Mouse (Mus musculus) retina, adult 2 months (tissue): Measurements from ENCODE around the gene Grk1.

Source experiments
- DNase-seq: peaks from one replicate; pipeline ENCODE4 v3.0.0-alpha.2; 2012; ENCODE audit warnings: low read depth, low spot score

The Grk1 gene

DNA sequence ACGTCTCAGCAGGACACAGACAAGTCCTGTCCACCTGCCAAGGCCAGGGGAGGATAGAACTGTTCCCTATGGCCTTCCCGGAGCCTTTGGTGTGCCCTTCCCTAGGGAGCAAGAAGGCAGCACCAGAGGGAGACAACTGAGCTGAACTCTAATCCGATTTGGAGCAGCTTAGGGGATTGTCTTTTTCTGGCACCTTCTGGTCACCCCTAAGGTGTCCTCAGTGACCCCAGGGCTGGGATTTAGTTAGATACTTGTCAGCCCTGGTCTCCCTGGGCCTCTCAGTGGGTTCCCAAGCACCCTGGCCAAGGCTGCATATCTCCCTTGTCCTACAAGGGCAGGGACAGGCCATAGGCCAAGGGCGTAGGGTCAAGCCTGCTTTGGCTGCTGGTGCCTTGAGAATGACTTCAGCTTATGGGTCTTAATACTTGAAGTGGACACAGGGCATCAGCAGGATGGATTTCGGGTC lies at the start of gene Grk1:
TSS of gene Grk1 (plus strand) at position 416 of the 466 bp plus-strand sequence.
- peak; percentile 98 for DNase-seq

DNA sequence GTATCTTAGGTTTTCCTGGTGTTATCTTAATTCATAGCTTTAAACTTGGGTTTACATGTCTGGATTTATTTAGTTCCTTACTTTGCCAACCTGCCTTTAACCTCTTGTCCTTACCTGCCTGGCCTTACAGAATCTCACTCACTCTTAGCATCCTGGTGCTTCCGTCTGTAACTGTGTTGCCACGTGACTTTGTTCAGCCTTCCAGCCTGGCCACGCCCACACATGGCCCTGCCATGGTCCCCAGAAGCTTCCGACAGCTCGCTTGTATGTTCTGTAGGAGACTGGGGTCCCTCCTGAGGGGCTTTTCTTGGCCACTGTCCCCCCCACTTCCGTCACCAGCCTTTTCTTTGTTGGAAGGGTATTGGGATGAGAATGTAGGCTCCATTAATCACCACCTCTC lies 48.7 kb upstream of the Grk1 start:
- no peak for DNase-seq

DNA sequence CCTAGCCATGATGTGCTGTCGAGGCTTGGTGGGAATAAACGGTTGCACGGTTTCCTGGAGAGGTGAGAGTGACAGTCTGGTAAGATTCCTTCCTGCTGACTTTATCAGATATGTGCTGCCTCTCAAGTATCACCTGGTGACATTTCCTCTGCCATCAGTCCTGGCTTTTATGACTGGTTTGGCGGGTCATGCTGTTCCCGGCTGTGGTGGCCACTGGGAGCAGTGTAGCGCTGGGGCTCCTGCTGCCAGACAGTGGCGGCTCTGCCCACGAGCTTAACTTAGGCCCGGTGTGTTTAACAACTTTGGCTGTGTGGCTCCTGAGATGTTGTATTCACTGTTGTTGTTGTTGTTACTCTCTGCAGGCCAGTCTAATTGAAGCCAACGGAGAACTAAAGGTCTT lies 48.2 kb upstream of the Grk1 start:
- DNase-seq = no peak

DNA sequence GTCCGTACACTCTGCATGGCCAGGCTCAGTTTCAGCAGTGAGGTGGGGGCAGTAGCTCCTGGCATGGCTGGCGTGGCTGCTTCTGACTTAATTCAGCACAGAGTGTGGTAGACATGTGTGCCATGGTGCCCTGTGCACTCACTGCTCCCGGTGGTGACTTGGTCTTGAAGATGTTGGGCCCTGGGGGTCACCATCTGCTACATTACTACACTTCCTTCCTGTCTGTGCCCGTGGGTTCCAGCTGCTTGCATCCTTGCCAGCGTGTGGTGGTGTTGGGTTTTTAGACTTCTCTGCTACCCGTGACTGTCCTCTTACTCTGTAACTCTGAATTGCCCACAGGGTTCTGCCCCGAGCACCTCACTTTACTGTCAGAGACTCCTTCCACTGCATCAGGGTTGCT lies 44.7 kb upstream of the Grk1 start:
- DNase-seq = no peak

DNA sequence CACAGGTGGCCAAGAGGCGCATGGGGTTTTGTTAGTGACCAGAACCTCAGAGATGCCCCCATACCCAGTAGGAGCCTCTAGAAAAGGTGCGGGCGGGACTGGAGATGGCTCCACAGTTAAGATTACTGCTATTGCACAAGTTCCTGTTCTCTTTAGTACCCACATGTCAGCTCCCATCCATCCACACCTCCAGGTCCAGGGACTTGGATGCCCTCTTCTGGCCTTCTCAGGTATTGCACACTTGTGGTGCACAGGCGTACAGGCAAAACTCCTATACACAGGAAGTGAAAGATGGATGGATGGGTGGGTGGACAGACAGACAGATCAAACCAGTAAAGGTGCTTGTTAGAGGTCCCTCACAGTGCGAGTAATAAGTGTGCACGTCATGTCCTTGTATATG lies 43.0 kb upstream of the Grk1 start:
- no peak for DNase-seq

DNA sequence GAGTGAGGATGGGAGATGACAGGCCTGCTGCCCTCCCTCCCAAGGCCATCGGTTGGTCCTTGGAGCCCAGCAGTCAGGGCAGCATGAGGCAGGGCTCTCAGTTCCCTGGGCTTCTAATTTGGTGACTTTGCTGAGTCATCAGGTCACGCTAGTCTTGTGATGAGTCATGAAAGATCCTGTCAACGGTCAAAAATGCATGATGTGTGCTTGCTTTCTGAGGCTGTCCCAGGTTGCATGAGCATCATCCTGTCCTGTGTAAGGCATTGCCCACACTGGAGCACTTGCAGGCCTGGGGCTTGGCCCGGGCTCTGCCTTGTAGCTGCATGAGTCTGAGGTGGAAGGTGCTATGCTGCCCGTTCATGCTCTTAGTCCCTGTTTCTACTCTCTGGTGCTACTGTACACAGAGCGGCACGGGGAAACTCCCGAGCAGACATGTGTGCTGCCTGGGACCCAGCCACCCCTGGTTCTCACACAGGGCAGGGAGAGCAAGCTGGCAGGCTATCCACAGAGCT lies 31.7 kb upstream of the Grk1 start:
- no peak for DNase-seq

DNA sequence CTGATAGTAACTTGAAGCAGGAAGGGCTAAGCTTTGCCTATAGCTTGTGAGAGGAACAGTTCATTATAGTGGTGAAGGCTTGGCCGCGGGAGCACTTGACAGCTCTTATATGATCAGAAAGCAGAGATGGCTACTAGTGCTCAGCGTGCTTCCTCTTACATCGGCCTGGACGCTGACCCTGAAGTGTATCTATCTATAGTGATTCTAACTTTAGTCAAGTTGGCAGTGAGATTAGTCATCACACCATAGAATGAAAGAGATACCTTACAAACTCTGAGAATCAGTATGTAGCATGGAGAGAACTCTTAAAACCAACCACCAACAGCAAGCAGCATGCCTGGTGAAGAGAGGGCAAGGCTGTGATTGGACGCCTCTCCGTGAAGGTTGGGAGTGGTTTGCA lies 23.3 kb upstream of the Grk1 start:
- DNase-seq = no peak

DNA sequence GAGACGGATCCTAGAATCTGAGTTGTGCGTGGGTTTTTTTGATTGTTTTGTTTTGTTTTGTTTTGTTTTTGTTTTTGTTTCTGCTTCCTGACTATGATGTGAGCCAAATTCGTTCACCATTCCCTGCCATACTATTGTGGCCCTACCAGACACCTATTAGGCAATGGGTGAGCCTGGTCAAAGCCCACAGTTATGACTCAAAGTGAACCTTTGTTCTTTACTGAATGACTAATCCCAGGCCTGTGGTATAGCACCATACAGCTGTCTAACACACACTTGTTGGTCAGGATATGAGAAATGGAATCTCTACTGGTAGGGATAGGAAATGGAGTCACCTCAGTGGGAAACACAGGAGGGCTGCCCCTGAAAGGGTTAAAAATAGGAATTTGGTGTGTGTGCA lies 22.3 kb upstream of the Grk1 start:
- DNase-seq = no peak

DNA sequence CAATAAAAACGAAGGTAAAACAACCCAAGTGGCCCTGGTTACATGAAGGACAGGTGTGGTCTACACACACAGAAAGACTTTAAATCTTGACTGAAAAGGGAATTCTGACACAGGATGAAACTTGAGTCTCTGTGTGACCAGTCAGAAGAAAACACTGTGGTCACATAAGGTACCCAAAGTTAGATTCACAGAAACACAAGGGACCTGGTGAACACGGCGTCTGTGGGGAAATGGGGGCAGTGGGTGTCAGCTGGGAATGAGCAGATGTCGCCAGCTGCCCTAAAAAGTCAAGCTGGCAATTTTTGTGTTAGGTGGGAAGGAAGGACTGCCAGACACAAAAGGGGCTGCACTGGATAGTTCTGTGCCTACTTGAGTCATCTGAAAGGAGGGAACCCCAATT lies 21.9 kb upstream of the Grk1 start:
- DNase-seq = no peak

DNA sequence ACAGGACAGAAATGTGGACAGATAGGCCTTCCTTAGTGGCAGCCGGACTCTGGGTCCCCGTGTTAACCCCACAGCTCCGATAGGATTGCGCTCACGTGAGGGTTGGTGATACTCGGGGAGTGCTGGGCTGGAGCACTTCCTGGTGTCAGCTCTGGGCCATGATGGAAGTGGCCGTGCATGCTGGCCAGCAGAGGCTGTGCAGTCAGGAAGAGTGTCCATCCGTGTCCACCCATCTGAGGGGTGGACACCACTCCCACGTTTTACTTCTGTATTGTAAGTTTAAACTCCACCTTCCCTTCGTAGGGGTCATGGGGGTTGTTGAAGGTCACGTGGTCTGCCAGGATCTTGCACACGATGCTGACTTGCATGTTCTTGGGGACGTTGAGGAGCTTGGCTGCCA lies 18.5 kb upstream of the Grk1 start:
- no peak for DNase-seq

DNA sequence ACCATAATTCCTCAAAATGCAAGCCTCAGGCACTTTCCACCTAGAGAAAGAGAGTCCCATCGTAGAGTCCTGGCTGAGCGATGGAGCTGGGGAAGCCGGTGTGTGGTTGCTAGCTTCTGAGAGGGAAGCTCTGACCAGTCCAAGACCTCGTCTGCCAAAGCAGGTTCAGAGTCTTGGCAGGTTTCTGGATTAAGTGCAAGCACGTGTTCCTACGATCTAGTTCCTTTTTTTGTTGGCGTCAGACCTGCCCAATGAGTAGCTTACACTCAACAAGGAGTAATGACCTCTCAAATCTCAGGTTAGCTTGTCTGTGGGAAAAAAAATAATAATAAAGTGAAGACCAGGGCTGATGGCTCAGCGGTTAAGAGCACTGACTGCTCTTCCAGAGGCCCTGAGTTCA lies 17.2 kb upstream of the Grk1 start:
- DNase-seq = no peak

DNA sequence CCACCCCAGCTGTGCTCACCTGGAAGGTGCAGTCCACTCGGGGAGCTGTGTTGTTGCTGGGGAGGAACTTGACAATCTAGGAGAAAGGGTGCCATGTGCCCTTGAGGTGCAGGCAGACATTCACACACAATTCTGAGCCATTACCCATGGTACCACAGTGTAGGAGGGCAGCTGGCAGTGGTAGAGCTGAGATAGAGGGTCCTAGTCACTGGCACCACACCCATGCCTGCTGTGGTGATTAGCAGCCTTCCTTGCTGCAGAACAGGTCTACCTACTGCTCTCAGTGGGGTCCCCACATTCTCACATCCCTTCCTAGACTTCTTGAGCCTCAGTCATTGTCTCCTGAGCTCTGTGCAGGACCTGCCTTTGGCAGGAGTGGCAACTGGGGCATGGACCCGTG lies 16.1 kb upstream of the Grk1 start:
- DNase-seq = no peak

DNA sequence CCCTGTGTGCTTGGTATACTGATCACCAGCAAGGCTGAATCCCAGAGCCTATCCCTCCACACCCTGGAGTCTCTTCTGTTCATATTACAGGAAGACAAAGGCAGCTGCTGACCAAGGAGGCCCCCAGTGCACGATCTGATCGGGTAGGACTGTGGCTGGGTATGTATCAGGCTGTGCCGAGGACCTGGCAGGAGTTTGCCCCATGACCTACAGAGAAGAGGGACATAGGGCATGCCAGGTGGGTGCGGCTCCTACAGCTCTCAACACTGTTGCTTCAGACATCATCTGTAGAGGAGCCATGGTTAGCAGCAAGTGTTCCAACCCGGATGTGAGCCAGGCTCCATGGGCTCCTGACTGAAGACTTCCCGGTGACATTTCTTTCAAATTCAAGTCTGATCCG lies 11.0 kb upstream of the Grk1 start:
- DNase-seq = no peak

DNA sequence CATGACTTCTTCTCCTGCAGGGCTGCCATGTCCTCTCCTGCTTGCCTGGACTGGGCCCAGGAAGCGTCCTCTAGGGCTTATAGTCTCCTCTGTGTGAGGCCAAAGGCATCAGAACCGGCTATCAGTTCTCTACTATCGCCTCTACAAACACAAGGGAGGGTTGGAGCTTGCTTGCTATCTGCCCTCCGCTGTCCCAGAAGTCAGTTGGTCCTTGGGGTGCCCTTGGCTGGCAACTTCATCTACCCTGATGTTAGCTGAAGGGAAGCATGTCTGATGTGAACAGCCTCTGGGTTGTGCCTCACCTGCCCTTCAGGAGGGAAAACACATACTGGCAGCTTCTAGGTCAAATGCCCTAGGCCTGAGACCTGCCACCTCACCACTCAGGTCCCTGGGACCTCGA lies 8.2 kb upstream of the Grk1 start, which contains the start of gene Atp4b:
TSS of gene Atp4b (minus strand) at position 101 of the 400 bp plus-strand sequence.
- no peak for DNase-seq

DNA sequence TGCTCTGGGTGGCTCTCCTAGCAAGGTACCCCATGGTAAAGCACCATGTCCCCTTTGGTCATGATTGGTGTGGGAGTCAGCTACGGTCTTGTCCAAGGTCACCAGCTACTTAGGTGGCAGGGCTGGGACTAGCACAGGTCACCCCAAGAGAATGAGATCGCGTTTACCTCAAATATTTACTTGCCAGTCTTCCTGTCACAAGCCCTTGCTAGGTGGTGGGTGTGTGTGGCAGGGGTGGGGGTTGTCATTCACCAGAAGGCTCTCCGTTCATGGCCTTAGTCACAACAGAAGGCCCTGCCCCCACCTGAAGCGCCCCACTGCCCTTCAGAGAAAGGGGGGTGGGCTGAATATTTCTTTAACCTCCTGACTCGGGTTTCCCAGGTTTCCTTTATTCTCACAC lies 1.4 kb upstream of the Grk1 start:
- DNase-seq = no peak

DNA sequence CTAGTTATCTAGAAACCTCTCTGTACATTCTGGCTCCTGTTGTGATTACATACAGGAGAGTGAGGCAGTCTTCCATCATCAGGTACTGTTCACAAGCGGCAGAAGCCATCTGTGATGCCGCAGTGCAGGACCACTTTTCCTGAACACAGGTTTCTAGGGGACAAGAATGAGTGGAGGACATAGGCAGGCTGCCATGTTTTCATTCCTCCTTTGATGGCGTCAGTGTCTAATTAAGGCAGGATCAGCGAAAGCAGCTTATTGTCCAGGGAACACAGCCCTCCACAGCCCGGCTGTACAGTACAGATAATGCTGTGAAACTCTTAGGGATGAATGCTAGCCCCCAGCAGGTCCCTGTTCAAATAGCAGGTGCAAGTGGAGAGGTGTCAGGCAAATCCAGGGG lies 1.1 kb downstream of the Grk1 start:
- DNase-seq = peak; percentile 76

DNA sequence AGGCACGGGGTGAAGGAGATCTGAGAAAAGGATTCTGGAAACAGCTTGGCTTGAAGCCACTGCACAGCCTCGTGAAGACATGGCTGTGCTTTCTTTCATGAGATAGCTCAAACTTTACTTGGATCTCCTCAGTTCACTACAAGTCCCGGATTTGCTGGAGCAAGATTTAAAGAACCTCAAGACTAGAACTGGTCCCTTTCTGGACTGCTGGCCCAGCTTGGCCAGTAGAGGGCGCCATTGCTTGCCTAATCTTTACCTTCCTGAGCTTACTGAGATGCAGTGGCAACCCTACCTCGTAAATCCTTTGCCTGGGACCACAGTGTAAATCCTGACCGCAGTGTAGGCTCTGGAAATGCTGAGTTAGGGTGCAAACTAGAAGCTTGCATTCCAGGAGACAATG lies 6.7 kb downstream of the Grk1 start:
- peak; percentile 66 for DNase-seq

DNA sequence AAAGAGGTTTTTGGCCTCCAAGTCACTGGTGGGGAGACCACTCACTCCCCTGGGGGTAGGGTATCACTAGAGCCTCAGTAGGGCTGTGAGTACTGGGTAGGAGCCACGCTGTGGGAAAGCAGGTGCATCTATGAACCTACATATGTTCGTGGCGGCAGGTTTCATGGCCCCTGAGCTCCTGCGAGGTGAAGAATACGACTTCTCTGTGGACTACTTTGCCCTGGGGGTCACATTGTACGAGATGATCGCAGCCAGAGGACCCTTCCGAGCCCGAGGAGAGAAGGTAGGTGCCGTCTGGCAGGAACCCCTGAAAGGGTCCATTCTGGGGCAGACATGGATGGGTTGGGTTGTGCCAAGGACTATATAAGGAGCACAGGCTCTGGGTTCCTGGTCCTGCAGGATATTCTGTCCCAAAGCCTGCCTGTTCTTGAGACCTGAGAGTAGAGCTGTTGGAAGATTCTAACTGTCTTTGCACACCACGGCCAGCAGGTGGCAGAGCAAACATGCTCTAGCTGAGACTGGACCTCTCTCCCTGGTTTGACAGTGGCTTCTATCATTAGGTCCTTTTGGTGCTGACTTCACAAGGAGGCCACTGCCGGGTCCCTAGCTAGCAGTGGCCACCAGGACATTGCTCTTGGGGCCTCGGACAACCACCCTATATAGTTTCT lies 8.1 kb downstream of the Grk1 start:
- DNase-seq = no peak

DNA sequence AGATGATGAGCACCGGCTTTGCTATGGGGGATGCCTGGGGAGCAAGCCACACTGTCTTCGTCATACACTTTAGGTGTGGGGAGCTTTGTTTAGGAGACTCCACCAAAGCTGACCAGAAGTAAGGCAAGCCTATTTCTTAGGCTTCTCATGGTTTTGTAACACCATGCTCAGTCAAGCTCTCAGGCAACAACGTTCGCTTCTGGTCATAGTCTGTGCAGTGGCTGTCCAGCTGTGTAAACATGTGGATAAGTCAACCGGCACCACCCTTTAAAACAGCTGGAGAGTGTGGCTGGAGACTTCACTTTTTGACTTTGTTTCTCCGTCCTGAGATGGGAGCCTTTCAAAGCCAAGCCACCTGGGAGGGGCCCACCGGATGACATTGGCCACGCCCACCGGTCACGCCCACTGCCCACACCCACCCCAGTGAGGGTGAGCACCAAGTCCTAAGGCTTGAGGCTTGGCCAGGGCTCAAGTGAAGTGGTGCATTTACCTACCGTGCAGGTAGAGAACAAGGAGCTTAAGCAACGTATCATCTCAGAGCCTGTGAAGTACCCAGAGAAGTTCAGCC lies 9.0 kb downstream of the Grk1 start:
- DNase-seq = no peak

DNA sequence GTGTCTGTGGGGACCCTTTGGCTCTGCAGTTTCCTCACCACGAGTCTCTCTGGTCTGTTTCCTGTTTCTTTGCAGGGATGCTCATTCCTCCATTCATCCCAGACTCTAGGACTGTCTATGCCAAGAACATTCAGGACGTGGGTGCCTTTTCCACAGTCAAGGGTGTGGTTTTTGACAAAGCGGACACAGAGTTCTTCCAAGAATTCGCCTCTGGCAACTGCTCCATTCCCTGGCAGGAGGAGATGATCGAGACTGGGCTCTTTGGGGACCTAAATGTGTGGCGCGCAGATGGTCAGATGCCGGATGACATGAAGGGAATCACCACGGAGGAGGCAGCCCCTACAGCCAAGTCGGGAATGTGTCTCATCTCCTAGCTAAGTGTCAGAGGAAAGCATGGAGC lies 11.0 kb downstream of the Grk1 start:
- DNase-seq = no peak

DNA sequence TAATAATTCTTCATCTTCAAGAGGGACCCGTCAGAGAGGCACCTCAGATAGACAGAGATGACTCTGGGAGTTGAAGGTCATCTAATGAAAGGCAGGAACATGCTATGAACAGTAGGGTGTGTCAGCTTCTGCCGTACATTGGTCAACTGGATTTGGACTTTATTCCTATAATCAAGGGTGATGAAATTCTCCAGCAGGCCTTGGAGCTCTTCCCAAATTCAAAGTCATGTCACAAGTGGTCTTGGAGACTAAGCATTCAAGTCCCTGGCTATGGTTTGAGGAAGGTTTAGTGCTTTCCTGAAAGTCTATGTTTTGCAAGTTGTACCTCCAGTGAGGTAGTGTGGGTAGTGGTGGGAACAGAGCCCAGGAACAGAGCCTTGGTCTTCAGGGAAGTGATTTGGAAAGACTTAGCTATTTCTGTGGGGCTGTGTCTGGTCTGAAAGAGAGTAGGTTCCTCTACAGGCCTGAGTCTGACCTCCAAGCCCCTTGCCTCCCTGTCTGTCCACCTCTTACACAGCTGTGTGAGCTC lies 14.3 kb downstream of the Grk1 start:
- DNase-seq = no peak

DNA sequence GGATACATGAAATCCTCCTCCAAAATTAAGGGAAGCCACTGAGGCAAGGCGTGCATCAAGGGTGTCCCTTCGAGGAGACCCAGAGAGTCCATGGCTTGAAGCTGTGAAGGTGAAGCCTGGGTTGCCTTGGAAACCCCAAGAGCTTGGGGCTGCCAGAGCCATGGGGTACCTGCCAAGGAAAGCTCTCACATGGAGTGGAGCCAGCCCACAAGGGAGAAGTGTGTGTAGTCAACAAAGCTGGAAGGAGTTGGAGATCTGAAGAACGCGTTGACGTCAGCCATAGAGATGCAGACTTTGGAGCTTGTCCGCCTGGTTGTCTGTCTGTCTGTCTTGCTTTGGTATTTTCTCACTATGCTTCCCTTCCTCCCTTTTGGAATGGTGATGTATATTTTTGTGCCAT lies 16.1 kb downstream of the Grk1 start:
- DNase-seq = no peak

DNA sequence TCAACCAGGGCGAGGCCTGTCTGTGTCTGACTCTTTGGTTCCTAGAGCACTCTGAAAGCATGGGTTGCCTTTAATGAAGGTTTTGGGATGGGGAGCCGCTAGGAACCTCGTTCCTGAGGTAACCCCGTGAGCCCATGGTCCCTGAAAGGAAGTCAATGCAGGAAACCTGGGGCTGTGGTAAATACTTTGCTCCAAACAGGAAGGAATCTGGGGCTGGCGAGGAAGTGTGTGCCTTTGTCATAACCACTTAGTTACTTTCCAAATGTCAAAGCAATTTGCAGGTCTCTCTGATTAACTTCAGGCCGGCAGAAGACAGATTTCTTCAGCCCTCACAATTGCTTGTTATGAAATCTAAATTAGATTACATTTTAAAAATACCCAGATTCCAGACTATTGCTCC lies 22.5 kb downstream of the Grk1 start:
- no peak for DNase-seq
